12 mouse cellular contexts compared by ENCODE assay signal in genomic region chr16:44510521-44511213, GRCm38 (mm10). TPM values are rescaled to one million over a fixed set of nuclear protein-coding genes. Genes with fewer than 3 reads are reported as not detected.
A peak's percentile ranks its signal among the peaks of the same experiment; 100 is the strongest.
DNase-seq lines count a peak whose midpoint lies in the region; ATAC-seq and TF ChIP-seq lines count a peak whose summit lies in the region.
"Had no signal": no experiment of that assay in that cellular context is flagged by ENCODE, and none has a peak within 500 bp of the region (broad histone marks: within the 10 kb centered on the region; RNA-seq: fewer than 3 reads in every experiment).

No protein-coding gene starts in this region.

- ATAC-seq in lung, embryonic 15.5 days (ENCODE audit: borderline replicate concordance, extremely low read depth, low FRiP score, low TSS enrichment) = peak; percentile 62; the same call in 1 of the 2 replicates
- ATAC-seq in embryonic facial prominence, embryonic 12.5 days (ENCODE audit: insufficient number of reproducible peaks, insufficient read depth, low FRiP score, low TSS enrichment) = peak; percentile 43; the same call in 1 of the 2 replicates
- no peak for ATAC-seq in limb, embryonic 12.5 days (ENCODE audit: insufficient number of reproducible peaks, insufficient read depth, low FRiP score, low TSS enrichment, low read depth)

- no peak for DNase-seq in gastrocnemius, adult 2 months
- no peak for DNase-seq in gastrocnemius, adult 8-10 months (ENCODE audit: low spot score in 2 of 2)
- no peak for DNase-seq in lung, postnatal 36 days
- DNase-seq in natural killer cell, adult 2 months (ENCODE audit: low spot score in 2 of 2) = no peak
- no peak for DNase-seq in MN1 (ENCODE audit: low spot score)
- DNase-seq: adrenal gland, adult 2 months; kidney, adult 8-10 months; liver, embryonic 13.5 days; retina, postnatal 1 day had no signal

- no peak overlapping the region; the same call in 1 of the 2 replicates for H3K4me2 ChIP-seq in lung, embryonic 15.5 days
- 0 out of 2 replicates have a peak overlapping the region, but pooled peaks have one; percentile 9 for H3K4me2 ChIP-seq in embryonic facial prominence, embryonic 12.5 days (replicated peaks)
- H3K4me2 ChIP-seq in limb, embryonic 12.5 days = no peak overlapping the region
- H3K4me2 ChIP-seq: liver, embryonic 13.5 days had no signal

- intact Hi-C loops in gastrocnemius, adult 2 months (cut with DNase I) = no loop called here

- H3K36me3 ChIP-seq in lung, embryonic 15.5 days = peaks cover 16% of the 10 kb centered on the region
- H3K36me3 ChIP-seq in embryonic facial prominence, embryonic 12.5 days = peaks cover 51% of the 10 kb centered on the region
- H3K36me3 ChIP-seq in limb, embryonic 12.5 days = peaks cover 96% of the 10 kb centered on the region
- H3K36me3 ChIP-seq: liver, embryonic 13.5 days had no signal

- no peak overlapping the region for H3K9ac ChIP-seq in lung, embryonic 15.5 days
- H3K9ac ChIP-seq in embryonic facial prominence, embryonic 12.5 days = no peak overlapping the region
- no peak overlapping the region for H3K9ac ChIP-seq in limb, embryonic 12.5 days (replicated peaks)
- H3K9ac ChIP-seq: liver, embryonic 13.5 days had no signal

- no peaks in the 10 kb centered on the region for H3K27me3 ChIP-seq in lung, embryonic 15.5 days
- no peaks in the 10 kb centered on the region for H3K27me3 ChIP-seq in embryonic facial prominence, embryonic 12.5 days
- H3K27me3 ChIP-seq in limb, embryonic 12.5 days = no peaks in the 10 kb centered on the region
- H3K27me3 ChIP-seq: liver, embryonic 13.5 days had no signal

- H3K9me3 ChIP-seq in lung, embryonic 15.5 days = no peaks in the 10 kb centered on the region
- no peaks in the 10 kb centered on the region for H3K9me3 ChIP-seq in embryonic facial prominence, embryonic 12.5 days
- H3K9me3 ChIP-seq in limb, embryonic 12.5 days = peaks cover 8% of the 10 kb centered on the region; the same call in 1 of the 2 replicates
- H3K9me3 ChIP-seq: liver, embryonic 13.5 days had no signal

- peak overlapping the region; percentile 49; the same call in 1 of the 2 replicates for H3K27ac ChIP-seq in gastrocnemius, adult 2 months
- H3K27ac ChIP-seq in lung, embryonic 15.5 days = peak overlapping the region; percentile 81
- H3K27ac ChIP-seq in embryonic facial prominence, embryonic 12.5 days = peak overlapping the region; percentile 76
- peak overlapping the region; percentile 72 for H3K27ac ChIP-seq in limb, embryonic 12.5 days
- H3K27ac ChIP-seq: liver, embryonic 13.5 days had no signal

- H3K4me1 ChIP-seq in lung, embryonic 15.5 days = peaks cover 47% of the 10 kb centered on the region
- H3K4me1 ChIP-seq in embryonic facial prominence, embryonic 12.5 days = peaks cover 27% of the 10 kb centered on the region; the same call in 1 of the 2 replicates
- peaks cover 42% of the 10 kb centered on the region for H3K4me1 ChIP-seq in limb, embryonic 12.5 days (replicated peaks)
- H3K4me1 ChIP-seq: liver, embryonic 13.5 days had no signal

- no peak overlapping the region for H3K4me3 ChIP-seq in gastrocnemius, adult 2 months
- no peak overlapping the region for H3K4me3 ChIP-seq in lung, embryonic 15.5 days
- H3K4me3 ChIP-seq in embryonic facial prominence, embryonic 12.5 days = no peak overlapping the region
- no peak overlapping the region for H3K4me3 ChIP-seq in limb, embryonic 12.5 days (replicated peaks)
- H3K4me3 ChIP-seq: liver, embryonic 13.5 days had no signal

- TF ChIP-seq CTCF in gastrocnemius, adult 2 months (IDR thresholded peaks at IDR 0.05) = no peak

- 52% methylated on average over 13 of the region's 13 CpGs for WGBS in lung, embryonic 15.5 days
- WGBS in embryonic facial prominence, embryonic 12.5 days = 53% methylated on average over 13 of the region's 13 CpGs
- 52% methylated on average over 13 of the region's 13 CpGs for WGBS in limb, embryonic 12.5 days

RNA-seq across cellular contexts. Expression of gene Boc, which starts 48.0 kb away (rescaled TPM):
- 1 to 10 TPM; 2.6 to 5.0 TPM for total RNA-seq in gastrocnemius, adult 2 months (2021)
- 1 to 10 TPM; 1.8 to 3.0 (median 2.3) TPM for total RNA-seq in gastrocnemius, adult 8-10 months (2022)
- polyA plus RNA-seq in lung, embryonic 15.5 days (2015; fragmentation: Nextera tagmentation; extraction: Ambion mirVana) = 29.2 and 29.9 TPM in 2 replicates
- polyA plus RNA-seq in embryonic facial prominence, embryonic 12.5 days (2016; fragmentation: Nextera tagmentation; extraction: Ambion mirVana) = 37.1 and 37.3 TPM in 2 replicates
- 43.1 and 50.8 TPM in 2 replicates for polyA plus RNA-seq in limb, embryonic 12.5 days (2016; fragmentation: Nextera tagmentation; extraction: Ambion mirVana)
